Mouse (Mus musculus): ENCODE data around the gene Atf3. TPM values are rescaled to one million over a fixed set of nuclear protein-coding genes. Genes with fewer than 3 reads are reported as not detected.

Atf3 gene
- total RNA-seq, 2 experiments from 2014 or later, result 4.2 to 11.0 TPM

DNA sequence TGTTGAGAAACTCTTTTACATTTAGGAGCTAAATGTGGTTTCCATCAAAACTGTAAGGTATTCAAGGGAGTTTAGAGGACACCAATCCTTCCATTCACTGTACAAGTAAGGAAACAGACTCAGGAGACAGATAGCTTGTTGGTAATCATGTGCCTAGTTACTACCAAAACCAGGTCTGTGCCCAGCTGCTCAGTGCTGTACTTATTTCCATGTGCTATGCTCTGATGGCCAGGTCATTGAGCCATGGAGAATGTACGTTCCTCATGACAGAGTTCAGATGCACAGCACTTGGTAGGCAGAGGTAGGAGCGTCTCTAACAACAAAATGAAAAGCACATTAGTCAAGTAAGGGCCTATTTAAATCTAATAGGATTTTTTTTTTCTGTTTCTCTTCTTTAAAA is 8.7 kb upstream of the Atf3 start:
- no peak for DNase-seq

DNA sequence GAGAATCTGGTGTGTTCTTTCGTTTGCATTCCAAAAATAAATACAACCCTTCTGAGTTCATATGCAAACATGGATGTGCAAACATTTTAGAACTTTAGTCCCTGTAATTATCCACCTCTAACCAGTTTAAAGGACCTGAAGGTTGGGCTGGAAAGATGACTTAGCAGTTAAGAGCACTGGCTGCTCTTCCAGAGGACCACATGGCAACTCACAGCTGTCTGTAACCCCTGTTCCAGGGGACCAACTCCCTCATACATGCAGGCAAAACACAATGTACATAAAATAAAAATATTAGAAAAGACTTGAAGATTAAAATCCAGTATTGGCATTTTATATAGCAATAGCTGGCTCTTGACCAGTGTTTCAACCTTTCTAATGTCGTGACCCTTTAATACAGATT is 7.9 kb upstream of the Atf3 start:
- no peak for DNase-seq

- DNase-seq, result no peak
Measured at GRCm38 (mm10) chr1:191224981-191225703, 7.3 kb upstream of the Atf3 start.

DNA sequence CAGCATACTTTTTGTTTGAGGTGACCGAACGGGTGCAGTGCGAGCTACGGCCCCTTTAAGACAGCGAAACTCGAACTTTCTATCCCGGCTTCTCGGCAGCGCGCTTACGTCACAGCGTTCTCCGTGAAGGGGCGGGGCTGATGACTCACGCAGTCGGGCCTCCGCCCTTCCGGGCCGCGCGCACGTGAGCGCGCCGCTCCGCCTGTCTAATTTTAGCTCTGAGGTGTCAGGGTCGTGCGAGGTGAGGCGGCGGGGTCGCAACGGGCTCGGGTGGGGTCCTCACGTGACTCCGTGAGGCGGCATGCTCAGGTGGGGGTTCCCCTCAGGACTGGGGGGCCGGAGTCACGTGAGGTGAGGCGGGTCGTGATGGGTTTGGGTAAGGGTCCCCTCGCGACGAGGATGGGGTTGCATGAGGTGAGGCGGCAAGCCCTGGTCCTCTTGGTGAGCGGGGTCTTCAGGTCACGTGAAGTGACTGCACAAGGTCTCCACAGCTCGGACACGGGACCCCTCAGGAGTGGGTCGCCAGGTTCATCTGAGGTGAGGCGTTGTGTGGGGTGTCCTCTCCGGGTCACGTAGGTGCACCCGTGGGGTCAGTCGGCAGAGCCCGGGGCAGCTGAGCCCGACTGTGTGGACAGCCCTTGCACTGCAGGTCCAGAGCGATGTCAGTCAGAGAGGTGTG is 6.6 kb upstream of the Atf3 start:
- peak; percentile 94 to 96 for DNase-seq

GRCm38 (mm10) chr1:191223930-191224301 is 6.1 kb upstream of the Atf3 start:
- no peak for DNase-seq

GRCm38 (mm10) chr1:191222031-191222430 is 4.2 kb upstream of the Atf3 start:
- DNase-seq, result peak; percentile 89 to 92

GRCm38 (mm10) chr1:191220588-191220987 is 2.7 kb upstream of the Atf3 start:
- no peak for DNase-seq

- no peak for DNase-seq
Measured at GRCm38 (mm10) chr1:191219748-191220147, 1.9 kb upstream of the Atf3 start.

DNA sequence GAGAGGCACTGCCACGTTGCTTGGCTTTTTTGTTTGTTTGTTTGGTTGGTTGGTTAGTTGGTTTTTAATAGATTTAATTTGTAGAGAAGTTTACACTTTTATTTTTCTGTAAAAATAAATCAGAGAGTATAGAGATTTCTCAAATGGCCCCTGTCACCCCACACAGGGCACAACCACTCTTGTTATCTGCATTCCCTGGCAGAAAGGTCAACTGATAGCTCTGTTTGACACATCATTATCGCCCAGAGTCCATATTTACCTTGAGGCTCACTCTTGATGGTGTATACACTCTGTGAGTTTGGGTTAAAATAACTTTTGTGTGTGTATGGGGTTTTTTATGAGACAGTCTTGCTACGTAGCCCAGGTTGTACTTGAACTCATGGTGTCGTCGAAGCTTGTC is 744 bp upstream of the Atf3 start:
- no peak for DNase-seq

GRCm38 (mm10) chr1:191215776-191216661 is 1.8 kb downstream of the Atf3 start:
- DNase-seq, result peak; percentile 55 to 61

DNA sequence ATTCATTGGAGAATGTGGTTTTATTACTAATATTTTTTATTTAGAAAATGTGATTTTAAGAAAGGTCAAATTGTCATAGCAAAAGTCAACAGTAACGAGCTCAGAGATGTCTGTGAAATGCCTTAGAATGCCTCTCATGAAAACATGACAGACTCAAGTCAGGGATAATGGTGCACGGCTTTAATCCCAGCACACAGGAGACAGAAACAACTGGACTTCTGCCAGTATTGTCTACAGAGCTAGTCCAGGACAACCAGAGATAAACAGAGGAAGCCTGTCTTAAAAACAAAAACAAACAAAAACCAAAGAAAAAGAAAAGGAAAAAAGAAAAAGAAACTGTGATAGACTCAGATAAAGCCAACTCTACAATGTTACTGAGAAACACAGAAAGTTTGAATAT is 6.7 kb downstream of the Atf3 start:
- DNase-seq, result no peak

- no peak for DNase-seq
Measured at GRCm38 (mm10) chr1:191205791-191206190, 12.0 kb downstream of the Atf3 start.

DNA sequence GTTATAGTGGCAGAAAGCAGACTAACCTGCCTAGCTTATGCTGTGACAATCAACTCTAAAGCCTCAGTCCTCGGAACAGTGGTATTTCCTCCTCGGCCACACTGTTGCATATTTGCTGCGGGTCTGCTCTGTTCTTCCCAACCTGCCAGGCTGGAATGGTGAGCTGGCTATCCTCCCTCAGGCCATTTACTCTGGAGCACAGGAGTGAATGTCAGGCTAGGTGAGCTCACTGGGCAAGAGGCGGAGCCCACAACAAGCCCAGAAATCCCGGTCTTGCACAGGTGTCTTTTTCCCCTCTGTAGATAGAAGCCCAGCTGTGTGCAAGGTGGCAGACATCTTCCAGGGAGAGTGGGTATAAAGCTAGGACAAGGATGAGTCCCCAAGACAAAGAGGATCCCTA is 13.0 kb downstream of the Atf3 start:
- no peak for DNase-seq

- no peak for DNase-seq
Measured at GRCm38 (mm10) chr1:191203496-191203895, 14.3 kb downstream of the Atf3 start.

DNA sequence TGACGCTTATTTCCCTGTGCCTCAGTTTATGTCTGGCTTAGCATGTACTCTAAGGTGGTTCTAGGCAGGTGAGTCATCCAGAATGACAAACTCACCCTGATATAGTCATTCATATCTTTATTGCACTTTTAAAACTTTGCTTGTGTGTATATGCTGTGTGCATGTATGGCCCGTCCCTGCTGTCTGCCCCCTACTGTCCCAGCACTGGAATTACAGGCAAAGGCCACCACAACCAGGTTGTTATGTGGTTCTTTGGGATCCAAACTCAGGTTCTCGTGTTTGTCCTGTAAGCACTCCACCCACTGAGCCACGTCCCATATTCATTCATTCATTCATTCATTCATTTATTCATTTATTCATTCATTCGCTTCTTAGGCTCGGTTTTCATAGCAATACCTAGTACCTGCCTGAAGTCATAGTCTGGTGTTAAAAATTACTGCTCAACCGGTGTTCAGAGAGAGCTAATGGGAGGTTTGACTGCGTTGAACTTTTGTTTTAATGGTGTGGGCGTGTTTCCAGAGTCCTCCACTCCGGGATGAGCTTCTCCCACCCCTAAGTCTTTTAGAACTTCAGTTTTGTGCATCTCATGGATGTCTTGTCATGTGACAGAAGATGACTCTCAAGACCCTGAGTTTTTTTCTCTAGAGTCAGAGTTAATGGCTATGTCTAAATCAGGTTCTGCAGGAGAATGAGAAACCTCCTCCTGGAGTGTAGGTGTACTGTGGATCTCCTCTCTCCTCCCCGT is 15.5 kb downstream of the Atf3 start:
- no peak for DNase-seq

GRCm38 (mm10) chr1:191200816-191201602 is 16.8 kb downstream of the Atf3 start:
- no peak for DNase-seq

DNA sequence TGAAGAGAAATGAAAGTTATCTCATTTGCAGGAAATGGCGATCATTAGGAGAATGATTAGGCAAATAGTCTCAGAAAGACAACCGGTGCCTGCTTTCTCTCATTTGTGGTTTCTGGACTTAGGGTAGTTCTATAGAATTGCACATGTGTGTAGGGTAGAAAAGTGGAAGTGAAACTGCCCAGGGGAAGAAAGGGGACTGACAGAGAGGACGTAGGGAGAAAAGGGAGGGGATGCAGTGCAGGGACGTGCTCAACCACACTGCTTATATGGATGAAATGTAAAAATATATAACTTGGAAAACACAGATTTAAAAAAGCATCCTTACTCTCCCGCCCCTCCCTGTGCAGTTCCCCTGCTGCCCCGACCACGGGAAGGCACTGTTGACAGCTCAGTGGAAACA is 19.9 kb downstream of the Atf3 start:
- no peak for DNase-seq

DNA sequence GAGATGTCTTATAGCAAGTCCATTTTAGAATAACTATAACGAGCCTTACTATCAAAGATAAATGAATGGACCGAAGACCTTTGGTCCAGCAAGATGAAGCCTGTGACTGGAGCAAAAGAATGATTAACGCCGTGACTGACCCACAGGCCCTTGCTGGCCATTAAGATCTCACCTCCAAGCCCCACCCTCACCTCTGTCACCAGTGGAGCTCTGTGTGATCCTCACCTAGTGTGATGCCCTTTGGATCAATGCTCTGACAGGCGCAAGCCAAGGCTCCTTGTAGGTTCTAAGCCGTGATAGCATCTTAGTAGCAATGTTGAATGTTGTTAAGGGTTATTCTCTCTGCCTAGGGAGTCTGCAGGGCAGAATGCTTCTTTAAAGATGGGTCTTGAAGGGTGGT is 21.8 kb downstream of the Atf3 start:
- no peak for DNase-seq

DNA sequence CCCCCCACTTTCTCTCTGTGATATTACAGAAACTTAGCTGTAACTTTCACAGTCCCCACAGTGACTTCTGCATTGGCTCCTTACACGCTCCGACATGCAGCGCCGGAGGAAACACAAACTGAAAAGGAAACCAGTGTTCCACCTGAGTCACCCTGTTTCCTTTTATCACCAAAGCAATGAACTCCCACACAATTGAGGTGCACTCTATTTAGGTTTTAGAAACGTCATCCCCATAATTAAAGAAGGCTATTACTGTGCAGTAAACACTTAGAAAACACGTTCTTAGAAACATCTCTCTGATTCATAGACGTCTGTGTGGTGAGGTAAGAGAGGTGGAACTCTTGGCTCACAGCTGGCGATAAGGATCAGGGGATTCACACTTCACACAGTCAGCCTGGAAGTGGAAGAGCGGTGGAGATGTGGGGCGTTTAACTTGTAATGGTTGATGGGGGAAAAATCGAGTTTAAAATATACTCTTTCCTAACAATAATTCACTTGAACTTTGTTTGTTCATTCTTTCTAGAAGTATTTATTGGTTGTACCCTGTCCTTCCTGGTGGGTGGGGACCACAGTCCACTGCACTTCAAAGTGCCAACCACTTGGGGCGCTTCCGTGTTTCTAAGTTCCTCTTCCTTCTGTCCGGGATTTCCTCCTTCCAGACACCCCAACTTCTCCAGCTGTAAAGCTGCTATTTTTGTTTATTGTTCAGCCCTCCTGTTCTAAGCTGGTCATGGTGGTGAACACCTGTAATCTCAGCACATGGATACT is 24.0 kb downstream of the Atf3 start:
- DNase-seq, result peak in 1 of 2 experiments; percentile 41

GRCm38 (mm10) chr1:191192751-191193150 is 25.1 kb downstream of the Atf3 start:
- no peak for DNase-seq

DNA sequence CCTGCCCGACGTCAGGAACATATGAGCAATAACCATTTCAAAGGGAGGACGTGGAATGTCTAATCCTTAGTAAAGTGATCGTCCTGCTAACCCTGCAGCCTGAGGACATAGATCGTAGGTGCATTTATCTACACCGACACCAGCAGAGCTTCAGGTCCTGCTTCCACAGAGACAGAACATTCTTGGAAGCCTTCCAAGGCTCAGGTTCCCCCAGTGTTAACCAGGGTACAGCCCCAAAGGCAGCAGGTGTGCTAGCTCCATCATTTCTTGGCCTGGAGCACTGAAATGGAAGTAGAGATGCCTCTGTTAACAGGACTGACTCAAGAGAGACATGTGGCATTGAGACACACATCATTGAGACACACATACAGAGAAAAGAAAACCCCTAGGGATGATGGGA is 25.6 kb downstream of the Atf3 start:
- no peak for DNase-seq

Data from adrenal gland, postnatal 36 days (tissue).